Mouse (Mus musculus): ENCODE measurements around the gene Rsf1. TPM values are rescaled to one million over a fixed set of nuclear protein-coding genes. Genes with fewer than 3 reads are reported as not detected.

Rsf1 gene
- total and polyA plus RNA-seq, 2 experiments from 2014 or later, result 22.1 to 27.8 TPM

GRCm38 (mm10) chr7:97741756-97742291 lies 162.1 kb downstream of the Rsf1 start:
- H3K36me3 ChIP-seq (ENCODE audit: insufficient read depth), result no peaks in the 10 kb centered on the region

More at GRCm38 (mm10) chr7:97741756-97742291, 162.1 kb downstream of the Rsf1 start:
- Histone ChIP-seq H3K4me2 (ENCODE audit: low read depth) (no peak overlapping the region), H3K4me3 (ENCODE audit: low read depth, low read length) (no peak overlapping the region), H3K4me1 (ENCODE audit: insufficient read depth) (peaks cover 3% of the 10 kb centered on the region; the same call in 1 of the 2 replicates), H3K27ac (ENCODE audit: low read depth, low read length) (no peak overlapping the region), H3K27me3 (ENCODE audit: insufficient read depth, low read length) (no peaks in the 10 kb centered on the region; the same call in none of the 2 replicates), H3K9ac (no peak overlapping the region), H3K9me3 (ENCODE audit: low read length) (no peaks in the 10 kb centered on the region)
- ATAC-seq (no peak), DNase-seq (no peak)
- TF ChIP-seq CTCF (IDR thresholded peaks at IDR 0.05; ENCODE audit: low read depth), result no peak
- WGBS, result 5% methylated on average over 1 of the region's 1 CpGs

Other genes with a start within 250 kb of the Rsf1 start
- gene Usp35, start 247.9 kb upstream of the Rsf1 start, total RNA-seq (2014; rRNA removed), result 14.8 and 15.0 TPM in 2 replicates
- gene Usp35, start 247.9 kb upstream of the Rsf1 start, polyA plus RNA-seq (2015; fragmentation: Nextera tagmentation; extraction: Ambion mirVana), result 2.6 and 3.8 TPM in 2 replicates
- gene Kctd21, start 247.6 kb upstream of the Rsf1 start, total RNA-seq (2014; rRNA removed), result 3.9 and 4.9 TPM in 2 replicates
- gene Kctd21, start 247.6 kb upstream of the Rsf1 start, polyA plus RNA-seq (2015; fragmentation: Nextera tagmentation; extraction: Ambion mirVana), result 2.4 and 3.1 TPM in 2 replicates
- gene Alg8, start 208.3 kb upstream of the Rsf1 start, total RNA-seq (2014; rRNA removed), result 3.5 and 7.5 TPM in 2 replicates
- 8.6 and 10.6 TPM in 2 replicates for gene Alg8, start 208.3 kb upstream of the Rsf1 start, polyA plus RNA-seq (2015; fragmentation: Nextera tagmentation; extraction: Ambion mirVana)
- 384 and 445 TPM in 2 replicates for gene Ndufc2, start 179.9 kb upstream of the Rsf1 start, total RNA-seq (2014; rRNA removed)
- gene Ndufc2, start 179.9 kb upstream of the Rsf1 start, polyA plus RNA-seq (2015; fragmentation: Nextera tagmentation; extraction: Ambion mirVana), result 631 and 789 TPM in 2 replicates
- 6.7 and 11.2 TPM in 2 replicates for gene Thrsp, start 162.2 kb upstream of the Rsf1 start, total RNA-seq (2014; rRNA removed)
- 8.6 and 11.7 TPM in 2 replicates for gene Thrsp, start 162.2 kb upstream of the Rsf1 start, polyA plus RNA-seq (2015; fragmentation: Nextera tagmentation; extraction: Ambion mirVana)
- gene Kctd14, start 128.6 kb upstream of the Rsf1 start, total RNA-seq (2014; rRNA removed), result 0.05 and 0.38 TPM in 2 replicates
- 1.8 and 1.9 TPM in 2 replicates for gene Kctd14, start 128.6 kb upstream of the Rsf1 start, polyA plus RNA-seq (2015; fragmentation: Nextera tagmentation; extraction: Ambion mirVana)
- gene Ints4, start 98.9 kb upstream of the Rsf1 start, total RNA-seq (2014; rRNA removed), result 30.0 and 36.0 TPM in 2 replicates
- 25.6 and 29.0 TPM in 2 replicates for gene Ints4, start 98.9 kb upstream of the Rsf1 start, polyA plus RNA-seq (2015; fragmentation: Nextera tagmentation; extraction: Ambion mirVana)
- gene Aamdc, start 392 bp upstream of the Rsf1 start, total RNA-seq (2014; rRNA removed), result 25.7 and 37.0 TPM in 2 replicates
- 56.6 and 59.3 TPM in 2 replicates for gene Aamdc, start 392 bp upstream of the Rsf1 start, polyA plus RNA-seq (2015; fragmentation: Nextera tagmentation; extraction: Ambion mirVana)
- gene Clns1a, start 116.7 kb downstream of the Rsf1 start, total RNA-seq (2014; rRNA removed), result 107 and 110 TPM in 2 replicates
- gene Clns1a, start 116.7 kb downstream of the Rsf1 start, polyA plus RNA-seq (2015; fragmentation: Nextera tagmentation; extraction: Ambion mirVana), result 178 and 200 TPM in 2 replicates
- 8.3 and 8.4 TPM in 2 replicates for gene Aqp11, start 158.4 kb downstream of the Rsf1 start, total RNA-seq (2014; rRNA removed)
- gene Aqp11, start 158.4 kb downstream of the Rsf1 start, polyA plus RNA-seq (2015; fragmentation: Nextera tagmentation; extraction: Ambion mirVana), result 16.6 and 22.4 TPM in 2 replicates
- gene Pak1, start 208.7 kb downstream of the Rsf1 start, total RNA-seq (2014; rRNA removed), result 169 and 186 TPM in 2 replicates
- gene Pak1, start 208.7 kb downstream of the Rsf1 start, polyA plus RNA-seq (2015; fragmentation: Nextera tagmentation; extraction: Ambion mirVana), result 132 and 135 TPM in 2 replicates

All from forebrain, postnatal 0 days (tissue).